Mouse (Mus musculus): ENCODE measurements around the gene Ctnna2. TPM values are rescaled to one million over a fixed set of nuclear protein-coding genes. Genes with fewer than 3 reads are reported as not detected.

Gene Ctnna2
- polyA plus RNA-seq, 1 experiment, result 0.11 TPM

DNA sequence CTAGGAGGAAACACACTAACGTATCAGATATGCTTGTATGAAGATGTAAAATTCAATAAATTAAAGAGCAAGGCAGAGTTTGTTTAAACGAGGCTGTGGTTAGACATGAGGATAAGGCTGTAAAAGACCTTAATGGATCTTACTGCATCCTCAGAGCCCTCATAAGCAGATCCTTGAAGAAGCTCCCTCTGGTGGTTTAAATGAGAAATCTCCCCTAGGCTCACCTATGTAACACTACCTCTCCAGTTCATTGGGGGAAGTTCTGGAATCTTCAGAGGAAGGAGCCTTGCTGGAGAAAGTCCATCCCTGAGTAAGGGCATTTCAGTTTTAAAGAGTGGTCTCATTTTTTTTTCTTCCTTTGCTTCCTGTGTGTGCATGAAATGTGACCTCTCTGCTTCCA is 380.3 kb downstream of the Ctnna2 start:
- Histone ChIP-seq H3K36me3 (ENCODE audit: control insufficient read depth, insufficient read depth, low read length) (no peaks in the 10 kb centered on the region), H3K27ac (ENCODE audit: insufficient read depth, low read depth, low read length) (no peak overlapping the region), H3K27me3 (ENCODE audit: control insufficient read depth, insufficient read depth, low read length) (no peaks in the 10 kb centered on the region), H3K4me3 (ENCODE audit: low read depth, low read length) (no peak overlapping the region), H3K4me1 (ENCODE audit: control insufficient read depth, insufficient read depth, insufficient read length, low read length) (no peaks in the 10 kb centered on the region)
- TF ChIP-seq POLR2A (IDR thresholded peaks at IDR 0.05; ENCODE audit: low read depth, low read length), result no peak
- no peak for TF ChIP-seq CTCF (IDR thresholded peaks at IDR 0.05; ENCODE audit: extremely low read depth, insufficient read length, insufficient replicate concordance, low read depth, low read length)
- WGBS, result 38% methylated on average over 2 of the region's 2 CpGs

DNA sequence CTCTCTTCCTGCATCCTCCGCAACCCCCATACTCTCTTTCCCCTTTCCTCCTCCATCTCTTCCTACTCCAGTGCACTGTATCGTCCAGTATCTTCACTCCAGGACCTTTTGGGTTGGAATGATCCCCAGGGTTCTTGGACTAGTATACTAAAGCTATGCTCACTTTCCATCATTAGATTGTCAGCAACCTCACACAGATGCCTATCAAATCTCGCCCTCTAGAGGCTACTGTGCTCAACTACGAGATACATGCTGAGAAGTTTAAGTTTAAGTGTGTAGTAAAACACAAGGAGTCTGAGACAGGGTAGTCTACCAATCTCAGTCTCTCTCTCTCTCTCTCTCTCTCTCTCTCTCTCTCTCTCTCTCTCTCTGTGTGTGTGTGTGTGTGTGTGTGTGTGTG is 396.9 kb downstream of the Ctnna2 start:
- H3K27me3 ChIP-seq (ENCODE audit: control insufficient read depth, insufficient read depth, low read length), result no peaks in the 10 kb centered on the region
- WGBS, result 40% methylated on average over 4 of the region's 4 CpGs
- TF ChIP-seq POLR2A (IDR thresholded peaks at IDR 0.05; ENCODE audit: low read depth, low read length), result no peak

DNA sequence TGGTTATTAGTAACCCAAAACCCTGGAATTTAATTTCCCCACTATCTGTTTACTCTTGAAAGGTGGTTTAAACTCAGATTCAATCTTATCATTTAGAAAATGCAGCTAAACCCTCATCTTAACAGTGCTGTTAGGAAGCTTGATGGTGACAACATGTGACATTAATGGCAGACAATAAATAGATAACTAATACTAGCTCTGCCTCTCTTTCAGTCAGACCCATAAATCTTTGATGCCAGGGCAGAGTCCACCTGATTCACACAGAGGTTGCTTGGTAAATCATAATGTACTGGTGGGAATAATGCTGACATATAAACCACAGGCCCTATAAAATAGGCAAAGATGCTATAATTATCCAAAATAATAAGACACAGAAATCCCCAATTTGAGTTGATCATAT is 398.6 kb downstream of the Ctnna2 start:
- no peak for TF ChIP-seq POLR2A (IDR thresholded peaks at IDR 0.05; ENCODE audit: low read depth, low read length)
- H3K36me3 ChIP-seq (ENCODE audit: control insufficient read depth, insufficient read depth, low read length), result no peaks in the 10 kb centered on the region
- H3K27me3 ChIP-seq (ENCODE audit: control insufficient read depth, insufficient read depth, low read length), result no peaks in the 10 kb centered on the region

More for the DNA sequence above, 396.9 kb downstream of the Ctnna2 start:
- Histone ChIP-seq H3K4me1 (ENCODE audit: control insufficient read depth, insufficient read depth, insufficient read length, low read length) (no peaks in the 10 kb centered on the region), H3K27ac (ENCODE audit: insufficient read depth, low read depth, low read length) (no peak overlapping the region), H3K36me3 (ENCODE audit: control insufficient read depth, insufficient read depth, low read length) (no peaks in the 10 kb centered on the region), H3K4me3 (ENCODE audit: low read depth, low read length) (no peak overlapping the region)

DNA sequence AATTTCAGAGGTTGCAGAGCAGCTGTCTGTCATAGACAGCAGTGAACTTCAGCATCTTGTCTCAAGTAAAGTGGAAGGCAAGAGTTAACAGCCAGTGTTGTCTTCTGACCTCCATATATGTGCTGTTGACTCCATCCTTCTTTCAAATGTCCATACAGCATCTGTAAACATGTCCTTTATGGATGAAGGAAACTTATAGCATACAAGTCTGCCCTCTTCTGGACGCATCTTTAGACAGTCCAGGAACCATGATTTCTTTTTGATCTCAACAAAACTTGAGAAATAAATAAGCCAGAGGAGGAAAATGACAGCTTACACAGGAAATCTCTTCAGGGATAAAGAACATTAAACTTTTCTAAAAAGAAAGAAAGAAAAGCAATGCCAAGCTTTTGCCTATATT is 400.9 kb downstream of the Ctnna2 start:
- H3K4me3 ChIP-seq (ENCODE audit: low read depth, low read length), result no peak overlapping the region
- no peak overlapping the region for H3K27ac ChIP-seq (ENCODE audit: insufficient read depth, low read depth, low read length)
- TF ChIP-seq POLR2A (IDR thresholded peaks at IDR 0.05; ENCODE audit: low read depth, low read length) (no peak), CTCF (IDR thresholded peaks at IDR 0.05; ENCODE audit: extremely low read depth, insufficient read length, insufficient replicate concordance, low read depth, low read length) (no peak)
- WGBS, result 58% methylated on average over 1 of the region's 1 CpGs
- no peaks in the 10 kb centered on the region for H3K27me3 ChIP-seq (ENCODE audit: control insufficient read depth, insufficient read depth, low read length)
- no peaks in the 10 kb centered on the region for H3K36me3 ChIP-seq (ENCODE audit: control insufficient read depth, insufficient read depth, low read length)
- no peaks in the 10 kb centered on the region for H3K4me1 ChIP-seq (ENCODE audit: control insufficient read depth, insufficient read depth, insufficient read length, low read length)

More for the DNA sequence above, 398.6 kb downstream of the Ctnna2 start:
- no peak overlapping the region for H3K27ac ChIP-seq (ENCODE audit: insufficient read depth, low read depth, low read length)
- no peaks in the 10 kb centered on the region for H3K4me1 ChIP-seq (ENCODE audit: control insufficient read depth, insufficient read depth, insufficient read length, low read length)
- H3K4me3 ChIP-seq (ENCODE audit: low read depth, low read length), result no peak overlapping the region

DNA sequence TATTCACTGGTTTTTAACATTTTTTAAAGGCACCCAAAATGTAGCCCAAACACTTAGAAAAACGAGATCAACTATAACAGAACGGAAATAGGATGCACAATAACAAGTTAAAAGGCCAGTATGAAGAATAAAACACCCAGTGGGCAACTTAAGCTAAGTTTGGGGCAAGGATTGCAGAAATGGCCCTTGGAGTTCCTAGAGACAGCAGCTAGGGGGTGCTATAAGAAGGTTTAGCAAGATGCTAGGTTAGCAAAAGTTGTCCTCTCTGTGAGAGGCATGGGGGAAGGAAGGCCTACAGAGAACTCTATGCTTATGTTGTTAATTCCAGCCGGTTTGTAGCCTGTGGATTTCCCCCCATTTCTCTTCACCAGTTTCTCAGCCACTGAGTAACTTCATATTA is 401.9 kb downstream of the Ctnna2 start:
- WGBS, result 48% methylated on average over 3 of the region's 3 CpGs
- no peaks in the 10 kb centered on the region for H3K27me3 ChIP-seq (ENCODE audit: control insufficient read depth, insufficient read depth, low read length)
- H3K27ac ChIP-seq (ENCODE audit: insufficient read depth, low read depth, low read length), result no peak overlapping the region
- TF ChIP-seq CTCF (IDR thresholded peaks at IDR 0.05; ENCODE audit: extremely low read depth, insufficient read length, insufficient replicate concordance, low read depth, low read length), result no peak
- H3K36me3 ChIP-seq (ENCODE audit: control insufficient read depth, insufficient read depth, low read length), result no peaks in the 10 kb centered on the region
- H3K4me1 ChIP-seq (ENCODE audit: control insufficient read depth, insufficient read depth, insufficient read length, low read length), result no peaks in the 10 kb centered on the region
- H3K4me3 ChIP-seq (ENCODE audit: low read depth, low read length), result no peak overlapping the region

DNA sequence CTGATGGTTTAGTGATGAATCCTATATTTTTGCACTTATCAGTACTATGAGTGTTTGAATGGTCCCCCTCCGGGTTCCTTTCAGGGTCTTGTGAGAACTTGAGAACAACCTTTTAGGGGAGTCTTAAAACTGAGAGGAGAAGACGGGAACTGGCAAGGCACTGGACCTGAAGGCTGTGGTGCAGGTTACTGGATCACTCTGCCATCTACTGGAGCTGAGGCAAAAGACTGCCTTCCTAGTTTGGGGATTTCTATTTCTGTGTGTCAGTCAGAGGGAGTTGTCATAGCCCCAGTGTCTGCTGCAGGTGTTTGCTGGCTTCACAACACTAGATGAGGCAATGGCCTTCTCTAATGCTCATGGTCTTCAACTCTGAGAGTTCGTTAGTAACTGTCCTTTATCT is 406.9 kb downstream of the Ctnna2 start:
- no peak overlapping the region for H3K27ac ChIP-seq (ENCODE audit: insufficient read depth, low read depth, low read length)
- no peak for TF ChIP-seq CTCF (IDR thresholded peaks at IDR 0.05; ENCODE audit: extremely low read depth, insufficient read length, insufficient replicate concordance, low read depth, low read length)
- no peak for TF ChIP-seq POLR2A (IDR thresholded peaks at IDR 0.05; ENCODE audit: low read depth, low read length)
- 36% methylated on average over 3 of the region's 3 CpGs for WGBS
- H3K4me1 ChIP-seq (ENCODE audit: control insufficient read depth, insufficient read depth, insufficient read length, low read length), result no peaks in the 10 kb centered on the region
- H3K4me3 ChIP-seq (ENCODE audit: low read depth, low read length), result no peak overlapping the region
- H3K27me3 ChIP-seq (ENCODE audit: control insufficient read depth, insufficient read depth, low read length), result no peaks in the 10 kb centered on the region
- no peaks in the 10 kb centered on the region for H3K36me3 ChIP-seq (ENCODE audit: control insufficient read depth, insufficient read depth, low read length)

DNA sequence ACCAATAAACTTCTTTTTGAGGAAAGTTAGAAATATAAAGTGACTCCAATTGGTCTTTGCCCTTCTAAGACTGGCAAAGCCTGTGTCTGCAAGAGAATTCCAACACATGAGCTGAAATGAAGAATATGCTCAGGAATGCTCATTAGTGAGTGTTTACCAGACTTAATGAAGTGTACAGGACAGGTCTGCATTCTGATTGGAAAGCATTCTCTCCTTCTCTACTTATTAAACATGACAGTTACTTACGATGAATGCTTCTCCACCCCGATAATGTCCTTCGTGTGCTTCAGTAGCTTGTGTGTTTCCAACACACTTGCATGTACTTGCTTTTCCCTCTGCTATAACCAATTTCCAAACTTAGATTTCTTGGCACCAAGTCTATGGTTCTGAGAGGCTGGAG is 409.6 kb downstream of the Ctnna2 start:
- 94% methylated on average over 3 of the region's 3 CpGs for WGBS
- H3K4me3 ChIP-seq (ENCODE audit: low read depth, low read length), result no peak overlapping the region

DNA sequence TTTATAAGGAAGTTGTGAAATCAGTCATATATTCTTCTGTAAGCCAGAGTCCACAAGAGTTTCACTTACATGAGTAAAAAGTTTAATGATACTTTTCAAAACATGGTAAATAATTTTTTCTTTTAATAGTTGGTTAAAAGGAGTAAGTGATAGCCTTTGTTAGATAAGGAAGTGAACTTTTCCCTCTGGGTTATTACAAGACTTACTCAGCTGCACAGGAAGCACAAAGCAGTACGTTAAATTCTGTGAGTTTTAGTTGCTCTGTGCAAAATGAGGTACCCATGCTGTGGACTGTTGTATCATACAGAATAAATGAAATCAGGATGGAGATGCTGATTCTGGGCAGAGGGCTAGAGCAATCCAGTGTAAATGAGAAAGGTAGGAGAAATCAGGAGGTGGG is 423.3 kb downstream of the Ctnna2 start:
- TF ChIP-seq CTCF (IDR thresholded peaks at IDR 0.05; ENCODE audit: extremely low read depth, insufficient read length, insufficient replicate concordance, low read depth, low read length) (no peak), POLR2A (IDR thresholded peaks at IDR 0.05; ENCODE audit: low read depth, low read length) (no peak)
- H3K4me3 ChIP-seq (ENCODE audit: low read depth, low read length), result no peak overlapping the region
- H3K27ac ChIP-seq (ENCODE audit: insufficient read depth, low read depth, low read length), result no peak overlapping the region
- WGBS, result 33% methylated on average over 1 of the region's 1 CpGs
- H3K27me3 ChIP-seq (ENCODE audit: control insufficient read depth, insufficient read depth, low read length), result no peaks in the 10 kb centered on the region
- no peaks in the 10 kb centered on the region for H3K4me1 ChIP-seq (ENCODE audit: control insufficient read depth, insufficient read depth, insufficient read length, low read length)
- no peaks in the 10 kb centered on the region for H3K36me3 ChIP-seq (ENCODE audit: control insufficient read depth, insufficient read depth, low read length)

More for the DNA sequence above, 409.6 kb downstream of the Ctnna2 start:
- TF ChIP-seq POLR2A (IDR thresholded peaks at IDR 0.05; ENCODE audit: low read depth, low read length) (no peak), CTCF (IDR thresholded peaks at IDR 0.05; ENCODE audit: extremely low read depth, insufficient read length, insufficient replicate concordance, low read depth, low read length) (no peak)
- no peaks in the 10 kb centered on the region for H3K36me3 ChIP-seq (ENCODE audit: control insufficient read depth, insufficient read depth, low read length)
- H3K4me1 ChIP-seq (ENCODE audit: control insufficient read depth, insufficient read depth, insufficient read length, low read length), result no peaks in the 10 kb centered on the region
- no peaks in the 10 kb centered on the region for H3K27me3 ChIP-seq (ENCODE audit: control insufficient read depth, insufficient read depth, low read length)
- no peak overlapping the region for H3K27ac ChIP-seq (ENCODE audit: insufficient read depth, low read depth, low read length)

Data from small intestine, adult 2 months (tissue).